Mouse (Mus musculus) CH12.LX (cell line): ENCODE data around the gene Mettl22.

ENCODE experiments used
- CTCF ChIP-seq, 2 experiments: IDR thresholded peaks in 1 of 2; conservative IDR thresholded peaks in 1 of 2; 2 replicates each; pipeline ENCODE4 v1.5.1; 2011 to 2012; ENCODE audit warnings: low read depth in 2 of 2, low read length in 2 of 2, improper control_type of control experiment in 1 of 2, inconsistent platforms in 1 of 2, mild to moderate bottlenecking in 1 of 2, moderate library complexity in 1 of 2
- POLR2A ChIP-seq: IDR thresholded peaks from 2 replicates; pipeline ENCODE4 v1.6.1; 2011; ENCODE audit warnings: low read depth, mild to moderate bottlenecking, improper control_type of control experiment, low read length

- TF ChIP-seq CTCF (conservative IDR thresholded peaks at IDR 0.05 in 1 of 2, IDR thresholded peaks at IDR 0.05 in 1 of 2; ENCODE audit: low read depth in 2 of 2, low read length in 2 of 2), result no peak
- no peak for TF ChIP-seq POLR2A
Observed at GRCm38 (mm10) chr16:8512830-8513229, 42.2 kb downstream of the Mettl22 start.
